Mouse (Mus musculus) liver, embryonic 14.5 days (tissue): ENCODE measurements around the gene Rasip1. TPM values are rescaled to one million over a fixed set of nuclear protein-coding genes. Genes with fewer than 3 reads are reported as not detected.

Experiments used
- ATAC-seq: fragments of 200-750 bp; cut with Nextera tagmentation; 2 replicates; pipeline ENCODE4 v1.8.0; 2017; ENCODE audit warnings: moderate number of reproducible peaks, mild to moderate bottlenecking, moderate library complexity; ENCODE audit not compliant: insufficient read depth
- DNase-seq, 3 experiments: peaks; one replicate each; pipeline ENCODE4 v3.0.0-alpha.2; 2012 to 2013; ENCODE audit warnings: low read depth in 3 of 3, low spot score in 3 of 3
- H3K27ac ChIP-seq: fragments of 300-500 bp; sonication (generic); 2 replicates; pipeline ENCODE4 v1.5.1; 2014; ENCODE audit warnings: moderate library complexity, mild to moderate bottlenecking, control low read depth, inconsistent platforms
- H3K27me3 ChIP-seq: fragments of 300-500 bp; sonication (generic); 2 replicates; pipeline ENCODE4 v1.6.1; 2014; ENCODE audit warnings: mild to moderate bottlenecking, low read length, moderate library complexity; ENCODE audit not compliant: control insufficient read depth, insufficient read depth
- H3K36me3 ChIP-seq: fragments of 300-500 bp; sonication (generic); replicated peaks from 2 replicates; pipeline ENCODE4 v1.6.1; 2014; ENCODE audit warnings: low read depth; ENCODE audit not compliant: control insufficient read depth, insufficient read depth
- H3K4me1 ChIP-seq, 2 experiments: fragments of 200-500 bp in 1 of 2; fragments of 300-500 bp in 1 of 2; sonication (generic) in 1 of 2; replicated peaks; 2 replicates each; pipeline ENCODE4 v1.6.1; 2012 to 2014; ENCODE audit warnings: antibody characterized with exemption in 1 of 2, inconsistent platforms in 1 of 2, low read length in 1 of 2; ENCODE audit not compliant: control insufficient read depth in 2 of 2, insufficient read depth in 2 of 2
- H3K4me2 ChIP-seq: fragments of 300-500 bp; sonication (generic); 2 replicates; pipeline ENCODE4 v1.6.1; 2014; ENCODE audit warnings: low read depth, mild to moderate bottlenecking, control low read depth, moderate library complexity
- H3K4me3 ChIP-seq, 2 experiments: fragments of 200-500 bp in 1 of 2; fragments of 300-500 bp in 1 of 2; sonication (generic) in 1 of 2; 2 replicates each; pipeline ENCODE4 v1.5.1; 2012 to 2014; ENCODE audit warnings: low read depth in 2 of 2, low read length in 2 of 2, mild to moderate bottlenecking in 2 of 2, control low read depth in 1 of 2, inconsistent platforms in 1 of 2, moderate library complexity in 1 of 2; ENCODE audit not compliant: insufficient read depth in 1 of 2
- H3K9ac ChIP-seq: fragments of 300-500 bp; sonication (generic); replicated peaks from 2 replicates; pipeline ENCODE4 v1.6.1; 2014; ENCODE audit warnings: mild to moderate bottlenecking, control low read depth, moderate library complexity
- H3K9me3 ChIP-seq: fragments of 300-500 bp; sonication (generic); 2 replicates; pipeline ENCODE4 v1.6.1; 2016; ENCODE audit warnings: low read length, mixed read lengths; ENCODE audit not compliant: control insufficient read depth
- CTCF ChIP-seq: IDR thresholded peaks from 2 replicates; pipeline ENCODE4 v1.5.1; 2016; ENCODE audit warnings: antibody characterized with exemption, low read depth, control low read depth
- EP300 ChIP-seq: IDR thresholded peaks from 2 replicates; pipeline ENCODE4 v1.6.1; 2016; ENCODE audit warnings: antibody characterized with exemption, low read depth
- WGBS: fragments of 180-500 bp; shearing (Covaris S2); extraction: QIAGEN DNeasy Blood & Tissue Kit; methylation state at CpG from one replicate; pipeline ENCODE4 v1.1.7; 2014; ENCODE audit not compliant: insufficient replicate concordance; 5-methylcytosine and 5-hydroxymethylcytosine counted together
- polyA plus RNA-seq, 2 experiments: library from polyadenylated mRNA; depleted of rRNA in 1 of 2; stranded (reverse) in 1 of 2; unstranded in 1 of 2; fragments of >200 nt; fragmentation: Nextera tagmentation in 1 of 2; extraction: Ambion mirVana in 1 of 2; gene quantifications; 2 replicates each; pipeline versions ENCODE4 v1.2.1 to v1.2.3; 2012 to 2014

The Rasip1 gene
- polyA plus RNA-seq, 2 experiments, result 1.3 to 2.2 TPM

DNA sequence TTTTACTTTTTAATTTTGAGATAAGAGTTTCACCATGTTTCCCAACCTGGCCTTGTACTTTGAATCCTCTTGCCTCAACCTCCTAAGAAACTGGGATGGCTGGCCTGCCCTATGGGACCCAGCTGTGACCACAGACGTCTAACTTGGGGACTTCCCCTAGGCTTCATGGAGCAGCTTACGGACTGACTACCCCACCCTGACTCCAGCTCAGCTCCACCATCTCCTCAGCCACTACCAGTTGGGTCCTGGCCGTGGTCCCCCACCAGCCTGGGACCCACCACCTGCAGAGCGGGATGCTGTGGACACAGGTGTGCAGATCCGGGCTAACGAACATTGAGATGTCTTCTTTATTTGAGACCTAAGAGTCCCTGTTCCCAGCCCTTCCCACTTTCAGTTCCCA, 10.4 kb downstream of the Rasip1 start:
- H3K4me1 ChIP-seq, result no peaks in the 10 kb centered on the region; a peak in 2 of 4 replicates
- no peak for TF ChIP-seq EP300
- TF ChIP-seq CTCF, result no peak
- no peak overlapping the region for H3K4me3 ChIP-seq
- ATAC-seq, result no peak
- H3K36me3 ChIP-seq, result no peaks in the 10 kb centered on the region
- H3K9ac ChIP-seq, result no peak overlapping the region
- WGBS, result 70% methylated on average over 6 of the region's 6 CpGs
- no peaks in the 10 kb centered on the region for H3K9me3 ChIP-seq
- no peaks in the 10 kb centered on the region for H3K27me3 ChIP-seq
- no peak for DNase-seq
- no peak overlapping the region for H3K4me2 ChIP-seq
- no peak overlapping the region for H3K27ac ChIP-seq

DNA sequence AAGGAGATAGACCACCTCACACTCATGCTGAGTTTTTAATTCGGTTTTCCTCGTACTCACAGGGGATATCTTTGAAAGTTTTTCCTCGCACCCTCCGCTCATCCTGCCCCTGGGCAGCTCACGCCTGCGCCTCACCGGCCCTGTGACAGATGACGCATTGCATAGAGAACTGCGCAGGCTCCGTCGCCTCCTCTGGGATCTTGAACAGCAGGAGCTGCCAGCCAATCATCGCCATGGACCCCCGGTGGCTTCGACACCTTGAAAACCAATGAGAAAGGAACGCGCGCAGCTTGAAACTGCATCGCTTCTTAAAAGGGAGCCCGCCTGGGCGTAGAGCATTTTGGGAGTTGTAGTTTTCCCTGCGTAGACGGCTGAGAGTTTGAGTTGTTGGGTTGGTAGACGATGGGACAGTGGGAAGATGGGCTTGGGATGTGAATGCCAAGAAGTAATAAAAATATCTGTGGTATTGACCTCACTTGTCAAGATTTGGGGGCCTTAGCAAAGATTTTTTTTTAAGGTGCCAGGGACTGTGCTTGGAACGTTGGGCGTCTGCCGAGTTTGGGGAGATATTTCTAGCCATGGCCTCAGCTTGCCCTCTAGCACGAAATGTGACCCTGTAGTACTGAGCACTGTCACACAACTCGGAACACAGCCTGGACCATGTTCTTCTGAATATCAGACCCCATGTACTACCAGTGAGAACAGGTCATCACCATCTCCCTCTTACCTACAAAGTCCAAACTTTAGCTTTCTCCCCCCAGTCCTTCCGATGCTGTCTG, 11.5 kb downstream of the Rasip1 start:
- DNase-seq (peak in 1 of 3 experiments; percentile 22), ATAC-seq (peak; percentile 45; the same call in 1 of the 2 replicates)
- no peak for TF ChIP-seq EP300
- no peak for TF ChIP-seq CTCF
- Histone ChIP-seq H3K9ac (no peak overlapping the region), H3K4me2 (peak overlapping the region; percentile 28; the same call in 1 of the 2 replicates), H3K4me1 (peaks cover 0 to 6% of the 10 kb centered on the region in 2 experiments; a peak in 2 of 4 replicates), H3K36me3 (no peaks in the 10 kb centered on the region), H3K27ac (no peak overlapping the region), H3K27me3 (no peaks in the 10 kb centered on the region), H3K9me3 (no peaks in the 10 kb centered on the region), H3K4me3 (no peak overlapping the region)
- WGBS, result 64% methylated on average over 29 of the region's 29 CpGs

DNA sequence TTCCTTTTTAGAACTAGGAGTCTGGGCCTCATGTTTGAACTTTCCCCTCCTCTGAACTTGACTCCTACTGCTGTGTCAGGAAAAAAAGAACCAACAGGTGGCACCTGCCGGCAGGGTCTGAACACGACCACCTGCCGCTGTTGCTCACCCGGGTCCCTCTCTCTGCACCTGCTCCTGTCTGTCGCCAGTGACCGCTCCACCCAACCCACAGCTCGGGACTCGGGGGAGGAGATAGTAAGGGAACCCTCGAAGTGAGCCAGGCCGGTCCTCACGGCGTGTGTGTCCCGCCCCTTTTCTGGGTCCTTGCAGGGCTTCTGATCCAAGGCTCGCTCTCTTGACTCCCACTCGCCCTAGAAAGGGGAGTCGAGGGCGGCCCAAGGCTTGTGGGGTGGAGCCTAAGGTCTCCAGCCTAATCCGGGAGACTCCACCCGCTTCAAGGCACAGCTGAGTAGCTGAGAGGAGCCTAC, 12.3 kb downstream of the Rasip1 start, which contains the start of gene Mamstr:
Mamstr (plus strand) TSS at position 417 of the 467 bp plus-strand sequence.
- Histone ChIP-seq H3K9ac (no peak within 1 kb of the TSS), H3K27me3 (no peaks in the 10 kb centered on the region), H3K4me2 (no peak within 1 kb of the TSS), H3K4me3 (no peak within 1 kb of the TSS), H3K36me3 (no peaks in the 10 kb centered on the region), H3K9me3 (no peaks in the 10 kb centered on the region), H3K27ac (no peak within 1 kb of the TSS), H3K4me1 (peaks cover 0 to 7% of the 10 kb centered on the region in 2 experiments; a peak in 2 of 4 replicates)
- no peak for DNase-seq
- ATAC-seq, result no peak
- TF ChIP-seq EP300 (no peak), CTCF (no peak)
- WGBS, result 54% methylated on average over 19 of the region's 19 CpGs

DNA sequence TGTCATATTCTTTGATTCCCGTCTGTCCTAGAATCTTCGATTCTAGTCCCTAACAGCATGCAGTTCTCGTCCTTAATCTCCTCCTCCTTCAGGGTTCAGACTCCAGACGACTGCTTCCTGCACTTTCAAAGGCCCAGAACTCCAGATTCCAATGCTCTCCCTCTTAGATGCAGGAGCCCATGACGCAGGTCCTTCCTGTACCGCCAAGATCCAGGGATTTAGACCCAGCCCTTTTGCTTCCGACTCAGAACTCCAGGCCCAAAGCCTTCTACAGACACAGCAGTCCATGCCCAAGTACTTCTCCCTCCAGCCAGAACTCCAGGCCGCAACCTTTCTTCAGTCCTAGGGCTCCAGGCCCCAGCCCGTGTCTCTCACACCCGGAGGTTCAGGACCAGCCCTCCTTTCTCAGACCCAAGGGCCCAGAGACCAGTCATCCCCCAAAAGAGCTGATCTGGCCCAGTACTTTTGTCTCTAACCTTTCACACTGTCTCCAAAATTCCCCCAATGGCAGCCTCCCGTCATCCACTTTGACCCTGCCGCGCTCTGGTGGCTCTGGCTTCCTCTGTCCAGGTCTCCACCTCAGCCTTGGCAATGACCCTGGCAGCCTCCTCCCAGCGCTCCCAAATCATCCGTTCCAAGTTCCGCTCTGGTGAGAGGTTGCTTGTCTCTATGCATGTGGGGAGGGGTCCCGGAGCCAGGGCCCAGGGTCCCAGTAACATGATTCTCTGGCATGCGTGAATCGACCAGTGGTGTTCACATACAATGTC, 13.1 kb downstream of the Rasip1 start:
- Histone ChIP-seq H3K4me2 (no peak overlapping the region), H3K36me3 (no peaks in the 10 kb centered on the region), H3K9ac (no peak overlapping the region), H3K4me3 (no peak overlapping the region), H3K4me1 (peaks cover 0 to 7% of the 10 kb centered on the region in 2 experiments; a peak in 2 of 4 replicates), H3K27ac (no peak overlapping the region), H3K27me3 (no peaks in the 10 kb centered on the region), H3K9me3 (no peaks in the 10 kb centered on the region)
- no peak for DNase-seq
- TF ChIP-seq EP300, result no peak
- TF ChIP-seq CTCF, result no peak
- ATAC-seq, result no peak
- 70% methylated on average over 19 of the region's 19 CpGs for WGBS
